Mouse (Mus musculus): ENCODE data around the gene Abhd6.

The Abhd6 gene

DNA sequence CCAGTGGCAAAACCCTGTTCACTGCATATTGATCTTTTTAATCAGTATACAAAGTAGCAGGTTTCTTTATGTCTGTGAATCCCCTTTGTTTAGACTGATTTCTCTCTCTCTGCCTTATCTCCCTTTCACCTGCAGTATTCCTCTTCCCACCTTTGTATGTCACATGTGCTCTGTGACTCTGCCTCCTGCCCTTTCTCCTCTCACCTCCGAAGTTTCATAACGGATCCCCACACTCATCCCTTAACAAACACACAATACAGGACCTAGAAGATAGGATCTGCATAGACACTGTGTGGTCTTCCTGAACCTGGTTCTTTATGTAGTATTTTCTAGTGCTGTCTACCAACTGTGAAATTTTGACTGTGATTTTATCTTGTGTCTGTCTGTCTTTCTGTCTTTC is 8.6 kb downstream of the Abhd6 start:
- POLR2A ChIA-PET, result interaction anchor here in 2 of 4 experiments (0.6 to 1.5 kb wide), 2 partner anchors 11 kb away, joined by 3 read pairs; no protein-coding TSS in a partner anchor
- CTCF ChIA-PET, result no interaction called here

DNA sequence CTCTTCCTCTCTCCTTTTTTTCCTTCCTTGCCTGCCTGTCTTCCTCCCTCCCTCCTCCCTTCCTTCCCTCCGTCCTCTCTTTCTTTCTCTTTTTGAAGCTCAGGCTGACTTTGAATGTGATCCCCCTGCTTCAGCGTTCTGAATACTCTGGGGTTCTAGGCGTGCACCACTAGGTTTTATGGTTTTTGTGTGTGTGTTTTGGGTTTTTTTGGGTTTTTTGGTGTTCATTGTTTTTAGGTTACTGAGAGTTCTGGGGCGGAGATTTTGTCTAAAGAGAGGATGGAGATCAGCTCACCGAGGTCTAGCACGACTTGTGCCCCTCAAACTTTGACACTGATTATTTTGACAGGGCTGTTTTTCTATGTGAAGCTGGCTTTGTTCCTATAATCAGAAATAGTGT is 9.2 kb downstream of the Abhd6 start:
- ChIA-PET POLR2A (interaction anchor here in 1 of 4 experiments (0.9 kb wide), 1 partner anchor 11 kb away, joined by 3 read pairs; no protein-coding TSS in a partner anchor), CTCF (interaction anchor here in 3 of 4 experiments (0.6 to 1.4 kb wide), 5 partner anchors 15 to 184 kb away, joined by 3 to 5 read pairs (median 4); partner anchors contain the start of gene Dnase1l3 (in 1 of the 3))

DNA sequence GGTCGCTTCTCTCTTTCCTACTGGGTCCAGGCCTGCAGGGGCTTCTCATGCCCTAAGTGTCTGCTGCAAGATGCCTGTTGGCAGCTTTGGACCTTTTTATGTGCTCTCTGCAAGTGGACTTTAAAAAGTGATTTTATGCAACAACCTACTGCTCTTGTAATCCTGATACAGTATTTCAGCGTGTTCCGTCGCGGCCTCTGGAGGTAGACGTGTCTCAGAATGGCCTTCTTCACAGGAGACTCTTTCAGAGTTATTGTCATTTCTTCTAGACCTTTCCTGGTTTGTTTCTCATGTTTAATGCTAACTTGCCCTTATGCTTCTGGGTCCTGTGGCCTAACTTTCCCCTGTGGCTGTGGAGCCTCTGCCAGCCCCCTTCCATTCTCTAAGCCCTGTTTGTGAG is 13.1 kb downstream of the Abhd6 start:
- ChIA-PET POLR2A (interaction anchor here in 1 of 4 experiments (0.7 to 0.8 kb wide), 2 partner anchors 8 to 34 kb away, joined by 3 to 4 read pairs; no protein-coding TSS in a partner anchor), CTCF (interaction anchor here in 1 of 4 experiments (1.7 kb wide), 1 partner anchor 18 kb away, joined by 5 read pairs; no protein-coding TSS in a partner anchor)

DNA sequence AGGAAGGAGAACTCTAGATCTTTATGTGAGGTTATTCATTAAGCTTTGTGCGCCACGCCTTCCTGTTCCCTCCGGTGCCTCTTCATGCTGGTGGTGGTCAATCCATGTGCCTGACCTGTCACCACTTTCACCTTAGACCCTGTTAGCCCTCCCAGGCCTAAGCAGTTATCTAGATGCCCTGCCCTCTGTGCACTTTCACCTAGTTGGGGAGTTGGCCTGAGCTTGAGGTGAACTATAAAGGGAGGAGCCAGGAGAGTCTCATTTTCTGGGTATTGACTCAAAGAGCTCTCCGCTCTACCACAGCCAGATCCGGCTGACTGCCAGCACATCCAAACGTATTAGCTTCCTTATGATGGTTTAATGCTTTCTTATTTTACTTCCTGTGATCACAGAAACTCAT is 13.6 kb downstream of the Abhd6 start:
- POLR2A ChIA-PET, result interaction anchor here in 2 of 4 experiments (0.7 to 0.9 kb wide), 4 partner anchors 9 to 46 kb away, joined by 3 to 4 read pairs (median 3); partner anchors contain the start of gene Abhd6 (in 1 of the 2)

DNA sequence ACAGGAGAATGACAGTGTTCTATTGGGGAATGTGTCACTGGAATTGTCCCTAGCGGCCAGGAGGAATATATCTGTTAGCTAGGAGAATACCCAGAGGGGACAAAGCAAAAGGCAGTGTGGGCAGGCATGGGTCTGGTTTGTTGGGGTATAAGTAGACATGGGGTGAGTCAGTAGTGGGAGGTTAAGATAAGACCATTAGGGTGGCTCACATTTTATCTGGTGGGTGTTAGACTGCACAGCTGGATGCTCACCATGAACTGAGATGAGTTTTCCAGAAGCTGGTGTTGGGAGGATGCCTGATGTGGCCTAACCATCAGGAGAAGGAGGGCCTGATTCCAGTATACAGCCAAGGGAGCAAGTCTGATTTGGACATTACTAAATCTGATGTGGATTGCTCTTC is 14.2 kb downstream of the Abhd6 start:
- POLR2A ChIA-PET, result interaction anchor here in 3 of 4 experiments (0.5 to 0.9 kb wide), 3 partner anchors 14 to 136 kb away, joined by 3 to 6 read pairs (median 3); partner anchors contain the start of gene Abhd6 (in 1 of the 3)
- CTCF ChIA-PET, result interaction anchor here in 3 of 4 experiments (0.9 to 1.7 kb wide), 3 partner anchors 20 kb away, joined by 3 to 5 read pairs (median 5); no protein-coding TSS in a partner anchor

More for the DNA sequence above, 13.6 kb downstream of the Abhd6 start:
- CTCF ChIA-PET, result interaction anchor here in 3 of 4 experiments (0.5 to 1.7 kb wide), 4 partner anchors 14 to 19 kb away, joined by 3 to 5 read pairs (median 4); no protein-coding TSS in a partner anchor

DNA sequence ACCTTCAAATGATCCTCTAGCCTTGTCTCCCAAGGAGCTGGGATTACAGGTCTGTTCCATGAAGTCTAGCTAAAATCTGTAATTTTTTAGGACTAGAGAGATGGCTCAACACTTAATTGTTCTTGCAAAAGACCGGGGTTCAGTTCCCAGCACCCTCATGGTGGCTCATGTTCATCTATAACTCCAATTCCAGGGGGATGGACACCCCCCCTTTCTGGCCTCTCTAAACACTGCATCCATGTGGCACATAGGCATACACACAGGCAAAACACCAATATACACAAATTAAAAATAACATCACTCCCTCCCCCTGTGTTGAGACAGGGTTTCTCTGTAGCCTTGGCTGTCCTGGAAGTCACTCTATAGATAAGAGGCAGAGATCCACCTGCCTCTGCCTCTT is 17.3 kb downstream of the Abhd6 start:
- POLR2A ChIA-PET, result interaction anchor here in 1 of 4 experiments (1.4 kb wide), 1 partner anchor 42 kb away, joined by 3 read pairs; no protein-coding TSS in a partner anchor
- CTCF ChIA-PET, result interaction anchor here in 1 of 4 experiments (0.9 kb wide), 1 partner anchor 23 kb away, joined by 3 read pairs; no protein-coding TSS in a partner anchor

DNA sequence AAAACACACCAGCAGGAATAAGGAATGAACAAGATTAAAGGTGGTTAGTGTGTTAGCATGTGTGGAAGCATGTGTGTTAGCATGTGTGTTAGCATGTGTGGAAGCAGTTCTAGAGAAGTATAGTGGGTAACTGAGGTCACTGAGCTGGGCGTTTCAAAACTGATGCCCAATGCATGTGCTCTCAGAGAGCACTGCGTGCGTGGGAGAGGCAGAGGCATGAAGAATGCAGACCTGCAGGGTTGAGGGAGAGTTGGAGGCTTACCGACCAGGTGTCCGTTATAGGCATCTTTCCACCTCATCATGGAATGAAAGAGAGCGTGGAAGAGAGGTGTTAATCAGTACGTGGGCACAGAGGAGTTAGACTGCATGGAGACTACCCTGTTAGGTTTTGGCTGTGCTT is 17.8 kb downstream of the Abhd6 start:
- ChIA-PET POLR2A (interaction anchor here in 1 of 4 experiments (0.9 kb wide), 1 partner anchor 13 kb away, joined by 3 read pairs; no protein-coding TSS in a partner anchor), CTCF (interaction anchor here in 1 of 4 experiments (0.9 kb wide), 1 partner anchor 23 kb away, joined by 3 read pairs; no protein-coding TSS in a partner anchor)

DNA sequence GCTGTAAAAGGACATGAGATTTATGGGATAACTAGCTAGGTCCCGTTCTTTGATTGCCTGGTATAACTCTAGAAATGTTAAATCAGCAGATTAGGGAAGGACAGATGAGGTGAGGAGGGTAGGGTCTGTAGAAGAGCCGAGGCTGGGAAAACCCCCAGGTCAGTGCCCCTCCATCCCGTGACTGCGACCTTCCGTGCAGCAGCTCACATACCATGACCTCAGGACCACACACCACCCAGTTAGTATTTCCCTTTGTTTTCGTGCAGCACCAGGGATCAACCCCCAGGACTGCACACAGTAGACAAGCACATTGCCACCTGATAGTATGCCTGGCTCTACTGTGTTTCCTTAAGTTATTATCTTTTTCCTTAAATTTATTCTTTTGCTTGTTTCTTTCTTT is 21.8 kb downstream of the Abhd6 start:
- ChIA-PET POLR2A (interaction anchor here in 1 of 4 experiments (1.4 kb wide), 1 partner anchor 12 kb away, joined by 3 read pairs; no protein-coding TSS in a partner anchor), CTCF (interaction anchor here in 1 of 4 experiments (1.0 kb wide), 1 partner anchor 27 kb away, joined by 4 read pairs; no protein-coding TSS in a partner anchor)

DNA sequence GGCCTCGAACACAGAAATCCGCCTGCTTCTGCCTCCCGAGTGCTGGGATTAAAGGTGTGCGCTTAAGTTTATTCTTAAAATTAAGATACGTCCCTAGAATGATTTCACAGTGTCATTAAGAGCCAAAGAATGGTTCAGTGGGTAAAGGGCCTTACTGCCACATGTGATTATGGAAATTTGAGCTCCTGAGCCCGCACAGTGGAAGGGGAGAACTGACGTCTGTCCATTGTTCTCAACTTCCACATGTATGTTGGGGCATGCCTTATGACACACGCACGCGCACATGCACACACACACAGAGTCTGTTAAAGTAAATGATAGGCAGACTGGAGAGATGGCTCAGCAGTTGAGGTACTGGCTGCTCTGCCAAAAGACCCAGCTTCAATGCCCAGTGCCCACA is 22.2 kb downstream of the Abhd6 start:
- ChIA-PET POLR2A (interaction anchor here in 1 of 4 experiments (1.4 kb wide), 1 partner anchor 11 kb away, joined by 3 read pairs; no protein-coding TSS in a partner anchor), CTCF (interaction anchor here in 1 of 4 experiments (1.0 kb wide), 1 partner anchor 28 kb away, joined by 4 read pairs; no protein-coding TSS in a partner anchor)

DNA sequence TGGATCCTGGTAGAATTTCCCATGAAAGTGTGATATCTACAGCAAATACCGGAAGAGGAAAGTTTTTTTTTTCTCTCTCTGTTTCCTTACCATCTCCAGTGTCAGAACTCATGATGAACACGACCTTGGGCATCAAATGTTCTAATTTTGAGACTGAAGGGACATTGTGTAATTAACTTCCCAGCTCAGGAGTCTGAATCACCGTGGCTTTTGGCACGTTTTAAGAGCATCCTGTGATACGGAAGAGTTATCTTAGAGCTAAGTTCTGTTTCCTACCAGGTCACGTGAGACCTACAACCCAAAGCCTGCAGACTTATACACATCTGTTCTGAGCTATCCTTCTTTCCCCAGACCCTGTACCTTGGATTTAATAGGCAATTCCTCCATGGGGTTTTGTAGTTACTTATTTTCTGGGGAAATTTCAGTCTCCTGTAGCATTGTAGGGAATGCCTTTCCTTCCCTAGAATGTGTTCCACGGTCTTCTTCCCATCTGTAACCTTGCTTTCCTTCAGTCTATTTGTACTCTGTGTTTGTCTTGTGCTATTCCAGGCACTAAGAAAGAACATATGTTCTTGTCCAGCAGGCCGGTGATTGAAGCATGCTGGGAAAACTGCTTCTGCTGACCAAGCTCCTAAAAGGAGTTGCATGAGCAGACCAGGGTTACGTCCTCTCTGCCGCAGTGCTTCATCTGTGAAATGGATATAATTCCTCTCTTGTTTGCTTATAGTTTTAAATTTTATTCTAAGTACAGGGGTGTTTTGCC is 24.2 kb downstream of the Abhd6 start:
- POLR2A ChIA-PET, result interaction anchor here in 1 of 4 experiments (0.6 kb wide), 1 partner anchor 24 kb away, joined by 4 read pairs; the partner anchor contains the start of gene Abhd6
- CTCF ChIA-PET, result no interaction called here

DNA sequence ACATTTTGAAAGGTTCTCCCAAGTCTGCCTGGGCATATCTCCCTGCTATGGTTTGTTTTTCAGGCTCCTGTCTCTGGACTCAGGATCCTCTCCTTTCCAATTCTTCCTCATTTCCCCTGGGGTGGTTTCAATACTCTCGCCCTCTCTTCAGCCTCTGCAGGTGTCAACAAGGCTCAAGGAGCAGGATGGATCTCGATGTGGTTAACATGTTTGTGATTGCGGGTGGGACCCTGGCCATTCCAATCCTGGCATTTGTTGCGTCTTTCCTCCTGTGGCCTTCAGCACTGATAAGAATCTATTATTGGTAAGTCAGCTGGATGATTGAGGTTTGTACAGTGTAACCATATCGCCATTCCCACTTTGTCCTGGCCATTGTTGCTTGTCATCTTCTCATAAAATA is 25.4 kb downstream of the Abhd6 start:
- CTCF ChIA-PET, result interaction anchor here in 2 of 4 experiments (0.6 to 1.8 kb wide), 2 partner anchors 31 to 189 kb away, joined by 3 to 4 read pairs; no protein-coding TSS in a partner anchor
- POLR2A ChIA-PET, result interaction anchor here in 1 of 4 experiments (1.6 kb wide), 1 partner anchor 27 kb away, joined by 3 read pairs; no protein-coding TSS in a partner anchor

DNA sequence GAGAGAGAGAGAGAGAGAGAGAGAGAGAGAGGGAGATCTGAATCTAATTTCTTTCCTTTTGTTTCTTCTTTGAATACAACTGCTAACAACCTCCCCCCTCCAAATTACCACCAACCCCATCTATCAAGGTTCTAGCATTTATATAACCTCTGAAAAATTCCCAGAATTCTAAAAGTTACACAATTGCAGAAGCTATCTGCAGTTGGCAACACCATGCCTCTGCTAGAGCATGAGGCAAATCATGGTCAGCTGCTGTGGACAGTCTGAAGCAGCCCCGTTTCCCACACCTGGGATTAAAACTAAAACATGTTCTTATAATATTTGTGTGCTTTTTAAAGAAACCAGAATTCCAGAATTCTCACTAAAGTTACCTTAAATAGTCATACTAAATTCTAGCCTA is 27.1 kb downstream of the Abhd6 start:
- ChIA-PET POLR2A (interaction anchor here in 3 of 4 experiments (0.6 to 1.6 kb wide), 5 partner anchors 25 to 270 kb away, joined by 3 to 5 read pairs (median 3); no protein-coding TSS in a partner anchor), CTCF (interaction anchor here in 3 of 4 experiments (0.8 to 1.8 kb wide), 3 partner anchors 13 to 32 kb away, joined by 4 to 6 read pairs (median 5); no protein-coding TSS in a partner anchor)

DNA sequence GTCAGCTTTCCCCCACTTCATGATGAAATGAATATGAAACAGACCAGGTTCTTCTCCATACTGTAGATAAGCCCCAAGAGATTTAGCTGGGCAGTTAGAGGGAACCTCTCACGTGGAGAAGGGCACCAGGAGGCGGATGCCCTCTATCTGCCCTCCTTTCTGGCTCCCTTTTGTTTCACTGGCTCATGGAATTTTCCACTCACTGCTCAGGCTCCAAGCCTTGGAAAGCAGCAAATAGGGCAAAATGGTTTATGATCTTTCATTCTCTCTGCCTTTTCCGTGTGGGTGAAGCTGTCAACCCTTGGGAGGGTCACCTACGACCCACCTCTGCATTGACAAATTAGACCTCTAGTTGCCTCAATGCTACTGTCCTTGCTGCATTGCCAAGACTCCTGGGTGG is 27.8 kb downstream of the Abhd6 start:
- ChIA-PET CTCF (interaction anchor here in 2 of 4 experiments (1.5 to 1.8 kb wide), 2 partner anchors 33 kb away, joined by 5 to 6 read pairs; no protein-coding TSS in a partner anchor), POLR2A (interaction anchor here in 2 of 4 experiments (0.6 to 1.0 kb wide), 2 partner anchors 12 to 265 kb away, joined by 3 to 6 read pairs; no protein-coding TSS in a partner anchor)

DNA sequence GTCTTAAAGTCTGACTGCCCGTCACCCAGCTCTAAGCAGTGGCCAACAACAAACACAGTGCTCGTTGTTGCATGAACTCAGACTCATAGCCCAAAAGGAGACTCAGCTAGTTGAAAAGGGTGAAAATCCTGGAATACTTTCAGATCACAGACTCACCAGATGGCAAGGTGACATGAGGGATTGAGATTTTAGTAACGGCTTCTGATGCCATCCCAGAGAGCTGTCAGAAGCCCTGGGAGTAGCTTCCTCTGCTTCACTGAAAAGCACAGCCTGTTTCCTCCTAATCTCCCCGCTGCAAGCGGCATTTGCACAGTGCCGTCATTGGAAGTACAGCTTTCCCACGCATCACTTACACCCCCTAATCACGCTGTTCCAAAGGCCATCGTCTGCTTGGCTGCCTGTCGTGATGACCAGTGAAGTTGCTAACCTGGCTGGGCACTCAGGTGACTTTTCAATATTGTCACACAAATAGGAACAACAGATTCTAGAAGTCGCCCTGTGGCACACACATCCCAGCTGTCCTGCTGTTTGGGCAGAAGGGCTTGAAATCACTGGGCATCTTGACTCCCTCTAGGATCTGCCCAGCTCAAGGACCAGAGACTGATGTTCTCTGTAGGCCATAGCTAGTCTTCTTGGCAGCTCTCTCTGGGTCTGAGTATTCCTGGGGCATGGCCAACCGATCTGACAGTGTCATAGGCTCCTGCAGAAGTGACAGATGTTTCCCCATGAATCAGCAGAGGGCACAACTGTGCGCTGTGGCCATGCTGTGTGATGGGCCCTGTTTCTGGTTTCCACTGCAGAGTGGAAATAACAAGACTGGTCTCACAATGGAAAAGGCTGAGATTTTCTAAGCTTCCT is 29.6 kb downstream of the Abhd6 start:
- CTCF ChIA-PET, result interaction anchor here in 1 of 4 experiments (1.1 kb wide), 1 partner anchor 35 kb away, joined by 4 read pairs; no protein-coding TSS in a partner anchor

DNA sequence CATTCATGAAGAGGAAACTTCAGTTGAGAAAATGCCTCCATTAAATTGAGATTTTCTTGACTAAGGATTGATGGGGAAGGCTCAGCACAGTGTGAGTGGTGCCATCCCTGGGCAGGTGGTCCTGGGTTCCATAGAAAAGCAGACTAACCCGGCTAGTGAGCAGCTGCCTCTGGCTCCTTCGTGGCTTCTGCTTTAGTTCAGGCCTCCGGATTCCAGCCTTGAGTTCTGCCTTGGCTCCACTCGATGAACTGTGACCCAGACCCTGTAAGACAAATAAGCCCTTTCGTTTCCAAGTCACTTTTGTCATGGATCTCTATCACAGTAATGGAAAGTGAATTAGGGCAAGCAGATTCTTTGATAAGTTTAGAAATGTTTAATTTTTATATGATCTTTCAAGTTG is 31.9 kb downstream of the Abhd6 start:
- CTCF ChIA-PET, result interaction anchor here in 1 of 4 experiments (0.5 kb wide), 1 partner anchor 354 kb away, joined by 3 read pairs; no protein-coding TSS in a partner anchor
- POLR2A ChIA-PET, result no interaction called here

More for the DNA sequence above, 29.6 kb downstream of the Abhd6 start:
- POLR2A ChIA-PET, result interaction anchor here in 1 of 4 experiments (0.6 to 1.5 kb wide), 4 partner anchors 22 to 255 kb away, joined by 3 read pairs; no protein-coding TSS in a partner anchor

DNA sequence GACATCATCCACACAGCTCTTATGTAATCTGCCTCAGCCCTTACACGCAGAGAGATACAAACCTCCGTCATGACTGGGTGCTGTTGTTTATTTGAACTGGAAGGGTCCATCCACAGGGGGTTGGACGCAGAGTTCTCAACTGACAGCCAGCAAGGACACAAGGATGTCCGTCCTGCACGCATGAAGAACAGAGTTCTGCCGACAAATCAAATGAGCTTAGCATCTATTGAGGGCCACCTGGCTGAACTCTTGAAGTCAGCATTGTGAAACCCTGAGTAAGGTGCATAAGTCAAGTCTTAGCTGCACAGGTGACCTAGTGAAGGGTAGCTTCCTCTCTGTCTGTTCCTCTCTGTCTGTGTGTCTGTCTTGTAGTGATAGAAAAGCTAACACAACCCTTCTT is 33.2 kb downstream of the Abhd6 start:
- POLR2A ChIA-PET, result interaction anchor here in 1 of 4 experiments (1.3 kb wide), 1 partner anchor 12 kb away, joined by 3 read pairs; no protein-coding TSS in a partner anchor
- CTCF ChIA-PET, result interaction anchor here in 1 of 4 experiments (1.5 kb wide), 1 partner anchor 39 kb away, joined by 8 read pairs; no protein-coding TSS in a partner anchor

DNA sequence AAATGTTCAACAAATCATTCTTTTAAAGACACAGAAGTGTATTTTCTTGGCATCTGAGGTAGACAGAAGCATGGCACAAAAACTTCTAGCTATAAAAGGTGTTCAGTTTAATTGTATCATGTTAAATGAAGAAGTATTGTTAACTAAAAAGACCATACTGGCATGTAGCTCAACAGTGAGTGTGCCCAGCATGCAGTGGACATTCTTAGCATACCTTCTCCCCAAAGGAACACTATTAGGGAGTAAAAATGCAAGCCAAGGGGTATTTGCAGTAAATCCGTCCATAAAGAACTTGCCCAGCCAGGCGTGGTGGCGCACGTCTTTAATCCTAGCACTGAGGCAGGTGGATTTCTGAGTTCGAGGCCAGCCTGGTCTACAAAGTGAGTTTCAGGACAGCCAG is 33.7 kb downstream of the Abhd6 start:
- ChIA-PET CTCF (interaction anchor here in 1 of 4 experiments (1.4 to 1.5 kb wide), 2 partner anchors 39 to 92 kb away, joined by 4 to 8 read pairs; no protein-coding TSS in a partner anchor), POLR2A (interaction anchor here in 1 of 4 experiments (1.3 kb wide), 1 partner anchor 12 kb away, joined by 3 read pairs; no protein-coding TSS in a partner anchor)
